Mouse (Mus musculus): ENCODE results near the gene Pip4k2b. TPM values are rescaled to one million over a fixed set of nuclear protein-coding genes. Genes with fewer than 3 reads are reported as not detected.
A peak's percentile ranks its signal among the peaks of the same experiment; 100 is the strongest.
"Not testable (repeated sequence)": the region's sequence is repeated elsewhere in the genome, so short reads cannot be mapped to it uniquely, and the experiment has no call there.

The Pip4k2b gene
- total and polyA plus RNA-seq, 3 experiments = 23.3 to 44.0 (median 30.8) TPM

GRCm38 (mm10) chr11:97734810-97735209 lies 9.7 kb downstream of the Pip4k2b start:
- H3K9ac ChIP-seq (ENCODE audit: insufficient read depth, low read depth); H3K4me1 ChIP-seq (ENCODE audit: control insufficient read depth in 1 of 2, insufficient read depth in 2 of 2); H3K9me3 ChIP-seq (replicated peaks; ENCODE audit: low read length); dilution Hi-C loops (cut with MboI; ENCODE audit: extremely low pct_ligation_motif_present, extremely low pct_unique_long_range_greater_than_20kb, low sequenced_read_pairs); H3K27me3 ChIP-seq (replicated peaks); DNase-seq (ENCODE audit: extremely low read depth); H3K4me2 ChIP-seq (ENCODE audit: insufficient read depth, low read depth, poor library complexity, severe bottlenecking); H3K4me3 ChIP-seq (replicated peaks in 1 of 3; ENCODE audit: low read depth in 2 of 3, low read length in 2 of 3, poor library complexity in 1 of 3); H3K27ac ChIP-seq (ENCODE audit: insufficient read depth, low read depth): not testable (repeated sequence)
- in situ Hi-C loops (cut with MboI; ENCODE audit: low pct_ligation_motif_present, low pct_unique_long_range_greater_than_20kb, low sequenced_read_pairs) = loop anchor here (5.0 kb wide), 1 partner anchor 33 kb away; the partner anchor contains the start of genes Pcgf2 and Psmb3
- peak; percentile 86 for TF ChIP-seq TBP (conservative IDR thresholded peaks at IDR 0.05; ENCODE audit: low read depth, low read length)
- Histone ChIP-seq H3K36me3 (replicated peaks in 1 of 2; ENCODE audit: control insufficient read depth in 1 of 2, insufficient read depth in 1 of 2, low read length in 1 of 2) (peaks cover 15 to 64% of the 10 kb centered on the region in 2 experiments), H3K79me2 (replicated peaks; ENCODE audit: control insufficient read depth, extremely low read depth, insufficient read depth, poor library complexity, severe bottlenecking) (peaks cover 18% of the 10 kb centered on the region)

- Histone ChIP-seq H3K27ac (ENCODE audit: insufficient read depth, low read depth) (no peak overlapping the region), H3K4me3 (replicated peaks in 1 of 3; ENCODE audit: low read depth in 2 of 3, low read length in 2 of 3, poor library complexity in 1 of 3) (no peak overlapping the region), H3K9ac (ENCODE audit: insufficient read depth, low read depth) (no peak overlapping the region), H3K4me2 (ENCODE audit: insufficient read depth, low read depth, poor library complexity, severe bottlenecking) (no peak overlapping the region), H3K9me3 (replicated peaks; ENCODE audit: low read length) (no peaks in the 10 kb centered on the region), H3K27me3 (replicated peaks) (no peaks in the 10 kb centered on the region), H3K4me1 (ENCODE audit: control insufficient read depth in 1 of 2, insufficient read depth in 2 of 2) (peaks cover 0 to 6% of the 10 kb centered on the region in 2 experiments; a peak in 1 of 4 replicates), H3K79me2 (replicated peaks; ENCODE audit: control insufficient read depth, extremely low read depth, insufficient read depth, poor library complexity, severe bottlenecking) (peaks cover 10% of the 10 kb centered on the region), H3K36me3 (replicated peaks in 1 of 2; ENCODE audit: control insufficient read depth in 1 of 2, insufficient read depth in 1 of 2, low read length in 1 of 2) (peaks cover 26 to 67% of the 10 kb centered on the region in 2 experiments)
- TF ChIP-seq USF2 (conservative IDR thresholded peaks at IDR 0.05; ENCODE audit: low read depth, low read length) (no peak), ETS1 (conservative IDR thresholded peaks at IDR 0.05; ENCODE audit: low read depth, low read length) (no peak), E2F4 (IDR thresholded peaks at IDR 0.05; ENCODE audit: insufficient replicate concordance, low read depth, low read length) (no peak), SMC3 (IDR thresholded peaks at IDR 0.05; ENCODE audit: low read depth, low read length) (no peak), POLR2A (IDR thresholded peaks at IDR 0.05; ENCODE audit: low read depth, low read length) (no peak), MAZ (IDR thresholded peaks at IDR 0.05; ENCODE audit: low read depth, low read length) (no peak), RAD21 (IDR thresholded peaks at IDR 0.05; ENCODE audit: low read depth, low read length) (no peak)
- dilution Hi-C loops (cut with MboI; ENCODE audit: extremely low pct_ligation_motif_present, extremely low pct_unique_long_range_greater_than_20kb, low sequenced_read_pairs) (no loop called here), in situ Hi-C loops (cut with MboI; ENCODE audit: low pct_ligation_motif_present, low pct_unique_long_range_greater_than_20kb, low sequenced_read_pairs) (no loop called here)
- DNase-seq (ENCODE audit: extremely low read depth) = no peak
Measured at GRCm38 (mm10) chr11:97733689-97734088, 10.8 kb downstream of the Pip4k2b start.

GRCm38 (mm10) chr11:97728730-97729129 lies 15.8 kb downstream of the Pip4k2b start:
- Histone ChIP-seq H3K4me1 (ENCODE audit: control insufficient read depth in 1 of 2, insufficient read depth in 2 of 2) (peaks cover 0 to 11% of the 10 kb centered on the region in 2 experiments; a peak in 1 of 4 replicates), H3K9ac (ENCODE audit: insufficient read depth, low read depth) (no peak overlapping the region), H3K27ac (ENCODE audit: insufficient read depth, low read depth) (no peak overlapping the region), H3K27me3 (replicated peaks) (no peaks in the 10 kb centered on the region), H3K9me3 (replicated peaks; ENCODE audit: low read length) (no peaks in the 10 kb centered on the region), H3K79me2 (replicated peaks; ENCODE audit: control insufficient read depth, extremely low read depth, insufficient read depth, poor library complexity, severe bottlenecking) (no peaks in the 10 kb centered on the region), H3K4me2 (ENCODE audit: insufficient read depth, low read depth, poor library complexity, severe bottlenecking) (no peak overlapping the region), H3K4me3 (replicated peaks in 1 of 3; ENCODE audit: low read depth in 2 of 3, low read length in 2 of 3, poor library complexity in 1 of 3) (no peak overlapping the region), H3K36me3 (replicated peaks in 1 of 2; ENCODE audit: control insufficient read depth in 1 of 2, insufficient read depth in 1 of 2, low read length in 1 of 2) (peaks cover 67 to 93% of the 10 kb centered on the region in 2 experiments)
- TF ChIP-seq NELFE (IDR thresholded peaks at IDR 0.05; ENCODE audit: low read depth, low read length) (no peak), ZNF384 (IDR thresholded peaks at IDR 0.05; ENCODE audit: low read depth, low read length) (no peak), KAT2A (IDR thresholded peaks at IDR 0.05; ENCODE audit: insufficient replicate concordance, low read length) (no peak), HCFC1 (IDR thresholded peaks at IDR 0.05; ENCODE audit: low read depth, low read length) (no peak), SMC3 (IDR thresholded peaks at IDR 0.05; ENCODE audit: low read depth, low read length) (no peak), SIN3A (IDR thresholded peaks at IDR 0.05; ENCODE audit: low read length) (no peak), NRF1 (IDR thresholded peaks at IDR 0.05; ENCODE audit: low read depth, low read length) (no peak), BHLHE40 (IDR thresholded peaks at IDR 0.05; ENCODE audit: low read depth, low read length) (no peak), ETS1 (conservative IDR thresholded peaks at IDR 0.05; ENCODE audit: low read depth, low read length) (no peak), CHD2 (IDR thresholded peaks at IDR 0.05; ENCODE audit: low read length) (no peak)
- DNase-seq (ENCODE audit: extremely low read depth) = no peak
- in situ Hi-C loops (cut with MboI; ENCODE audit: low pct_ligation_motif_present, low pct_unique_long_range_greater_than_20kb, low sequenced_read_pairs) (no loop called here), dilution Hi-C loops (cut with MboI; ENCODE audit: extremely low pct_ligation_motif_present, extremely low pct_unique_long_range_greater_than_20kb, low sequenced_read_pairs) (no loop called here)
